Mouse (Mus musculus) forebrain, embryonic 16.5 days (tissue): ENCODE results near the gene Syndig1l. TPM values are rescaled to one million over a fixed set of nuclear protein-coding genes. Genes with fewer than 3 reads are reported as not detected.

Experiments used
- ATAC-seq: fragments of 200-750 bp; cut with Nextera tagmentation; 2 replicates; pipeline ENCODE4 v1.8.0; 2017; ENCODE audit warnings: mild to moderate bottlenecking, moderate library complexity
- H3K27ac ChIP-seq: fragments of 300-500 bp; sonication (generic); 2 replicates; pipeline ENCODE4 v1.5.1; 2014; ENCODE audit warnings: low read length, control low read depth
- H3K27me3 ChIP-seq: fragments of 300-500 bp; sonication (generic); replicated peaks from 2 replicates; pipeline ENCODE4 v1.6.1; 2014; ENCODE audit warnings: low read length; ENCODE audit not compliant: control insufficient read depth, insufficient read depth
- H3K36me3 ChIP-seq: fragments of 300-500 bp; sonication (generic); 2 replicates; pipeline ENCODE4 v1.6.1; 2014; ENCODE audit not compliant: control insufficient read depth, insufficient read depth
- H3K4me1 ChIP-seq: fragments of 300-500 bp; sonication (generic); replicated peaks from 2 replicates; pipeline ENCODE4 v1.6.1; 2014; ENCODE audit warnings: low read length; ENCODE audit not compliant: control insufficient read depth, insufficient read depth
- H3K4me2 ChIP-seq: fragments of 300-500 bp; sonication (generic); 2 replicates; pipeline ENCODE4 v1.6.1; 2014; ENCODE audit warnings: mild to moderate bottlenecking, low read length, control low read depth
- H3K4me3 ChIP-seq: fragments of 300-500 bp; sonication (generic); replicated peaks from 2 replicates; pipeline ENCODE4 v1.5.1; 2014; ENCODE audit warnings: mild to moderate bottlenecking, low read length, control low read depth
- H3K9ac ChIP-seq: fragments of 300-500 bp; sonication (generic); replicated peaks from 2 replicates; pipeline ENCODE4 v1.6.1; 2014; ENCODE audit warnings: low read depth, low read length, control low read depth
- H3K9me3 ChIP-seq: fragments of 300-500 bp; sonication (generic); 2 replicates; pipeline ENCODE4 v1.6.1; 2016; ENCODE audit warnings: low read length; ENCODE audit not compliant: control insufficient read depth
- WGBS: fragments of 180-500 bp; shearing (Covaris S2); extraction: QIAGEN DNeasy Blood & Tissue Kit; methylation state at CpG from one replicate; pipeline ENCODE4 v1.1.7; 2014; 5-methylcytosine and 5-hydroxymethylcytosine counted together
- polyA plus RNA-seq: library from polyadenylated mRNA; unstranded; fragments of >200 nt; fragmentation: Nextera tagmentation; extraction: Ambion mirVana; gene quantifications from 2 replicates; pipeline ENCODE4 v1.2.1, GENCODE M21; 2015

The Syndig1l gene
- polyA plus RNA-seq, 1 experiment from 2014 or later: 3.4 TPM

- Histone ChIP-seq H3K27ac (no peak overlapping the region), H3K4me1 (no peaks in the 10 kb centered on the region), H3K4me2 (no peak overlapping the region), H3K9me3 (no peaks in the 10 kb centered on the region), H3K27me3 (no peaks in the 10 kb centered on the region), H3K4me3 (no peak overlapping the region), H3K9ac (no peak overlapping the region), H3K36me3 (no peaks in the 10 kb centered on the region)
- 90% methylated on average over 9 of the region's 9 CpGs for WGBS
- ATAC-seq: no peak
Measured at GRCm38 (mm10) chr12:84718462-84719244, 20.0 kb upstream of the Syndig1l start.

- Histone ChIP-seq H3K4me1 (no peaks in the 10 kb centered on the region), H3K9me3 (no peaks in the 10 kb centered on the region), H3K36me3 (no peaks in the 10 kb centered on the region), H3K27me3 (no peaks in the 10 kb centered on the region), H3K4me3 (no peak overlapping the region), H3K27ac (no peak overlapping the region), H3K4me2 (no peak overlapping the region), H3K9ac (no peak overlapping the region)
- no peak for ATAC-seq
- 80% methylated on average over 6 of the region's 6 CpGs for WGBS
Measured at GRCm38 (mm10) chr12:84714578-84714977, 15.9 kb upstream of the Syndig1l start.

- no peak for ATAC-seq
- Histone ChIP-seq H3K36me3 (no peaks in the 10 kb centered on the region), H3K27ac (no peak overlapping the region), H3K4me3 (no peak overlapping the region), H3K4me2 (no peak overlapping the region), H3K4me1 (no peaks in the 10 kb centered on the region), H3K27me3 (no peaks in the 10 kb centered on the region), H3K9ac (no peak overlapping the region), H3K9me3 (no peaks in the 10 kb centered on the region)
- 29% methylated on average over 14 of the region's 14 CpGs for WGBS
Measured at GRCm38 (mm10) chr12:84709842-84710439, 11.3 kb upstream of the Syndig1l start.

GRCm38 (mm10) chr12:84707804-84708203, 9.2 kb upstream of the Syndig1l start:
- Histone ChIP-seq H3K36me3 (no peaks in the 10 kb centered on the region), H3K4me3 (no peak overlapping the region), H3K9ac (no peak overlapping the region), H3K27ac (no peak overlapping the region), H3K4me1 (no peaks in the 10 kb centered on the region), H3K9me3 (no peaks in the 10 kb centered on the region), H3K27me3 (no peaks in the 10 kb centered on the region), H3K4me2 (no peak overlapping the region)
- no peak for ATAC-seq
- WGBS: 89% methylated on average over 4 of the region's 4 CpGs

- Histone ChIP-seq H3K36me3 (no peaks in the 10 kb centered on the region), H3K4me1 (0 out of 2 replicates have a peak, but pooled peaks cover 4% of the 10 kb centered on the region), H3K27ac (no peak overlapping the region), H3K27me3 (no peaks in the 10 kb centered on the region; the same call in 1 of the 2 replicates), H3K9me3 (no peaks in the 10 kb centered on the region), H3K4me2 (no peak overlapping the region), H3K9ac (no peak overlapping the region), H3K4me3 (no peak overlapping the region)
- ATAC-seq: no peak
- 72% methylated on average over 4 of the region's 4 CpGs for WGBS
Measured at GRCm38 (mm10) chr12:84706886-84707285, 8.3 kb upstream of the Syndig1l start.

GRCm38 (mm10) chr12:84702586-84702985, 4.0 kb upstream of the Syndig1l start:
- 35% methylated on average over 7 of the region's 7 CpGs for WGBS
- no peak overlapping the region for H3K27ac ChIP-seq
- H3K9ac ChIP-seq: no peak overlapping the region
- H3K27me3 ChIP-seq: peaks cover 18% of the 10 kb centered on the region
- no peak overlapping the region for H3K4me3 ChIP-seq
- H3K9me3 ChIP-seq: no peaks in the 10 kb centered on the region
- no peaks in the 10 kb centered on the region for H3K36me3 ChIP-seq
- ATAC-seq: 0 out of 2 replicates have a peak, but pooled peaks have one; percentile 18
- no peak overlapping the region for H3K4me2 ChIP-seq
- 0 out of 2 replicates have a peak, but pooled peaks cover 4% of the 10 kb centered on the region for H3K4me1 ChIP-seq

GRCm38 (mm10) chr12:84692141-84692540, 6.5 kb downstream of the Syndig1l start:
- no peak for ATAC-seq

GRCm38 (mm10) chr12:84691347-84691746, 7.3 kb downstream of the Syndig1l start:
- Histone ChIP-seq H3K4me2 (no peak overlapping the region), H3K27ac (no peak overlapping the region), H3K9me3 (no peaks in the 10 kb centered on the region), H3K9ac (no peak overlapping the region), H3K4me3 (no peak overlapping the region), H3K4me1 (no peaks in the 10 kb centered on the region), H3K36me3 (no peaks in the 10 kb centered on the region), H3K27me3 (0 out of 2 replicates have a peak, but pooled peaks cover 2% of the 10 kb centered on the region)
- no peak for ATAC-seq

More at GRCm38 (mm10) chr12:84692141-84692540, 6.5 kb downstream of the Syndig1l start:
- Histone ChIP-seq H3K27ac (no peak overlapping the region), H3K4me2 (no peak overlapping the region), H3K36me3 (no peaks in the 10 kb centered on the region), H3K9ac (no peak overlapping the region), H3K9me3 (no peaks in the 10 kb centered on the region), H3K4me3 (no peak overlapping the region), H3K27me3 (peaks cover 3% of the 10 kb centered on the region), H3K4me1 (no peaks in the 10 kb centered on the region)
- WGBS: 88% methylated on average over 6 of the region's 6 CpGs

- H3K36me3 ChIP-seq: no peaks in the 10 kb centered on the region
- ATAC-seq: no peak
- no peaks in the 10 kb centered on the region for H3K9me3 ChIP-seq
- H3K4me2 ChIP-seq: no peak overlapping the region
- no peaks in the 10 kb centered on the region for H3K27me3 ChIP-seq
- H3K4me1 ChIP-seq: no peaks in the 10 kb centered on the region
- no peak overlapping the region for H3K9ac ChIP-seq
- WGBS: 88% methylated on average over 11 of the region's 11 CpGs
- no peak overlapping the region for H3K27ac ChIP-seq
- no peak overlapping the region for H3K4me3 ChIP-seq
Measured at GRCm38 (mm10) chr12:84689051-84689450, 9.6 kb downstream of the Syndig1l start.
